Mouse (Mus musculus) left cerebral cortex, adult 18-20 months (tissue): ENCODE results near the gene Rnf31. TPM values are rescaled to one million over a fixed set of nuclear protein-coding genes. Genes with fewer than 3 reads are reported as not detected.

Source experiments
- DNase-seq, 2 experiments: peaks; one replicate each; pipeline ENCODE4 v3.0.0; 2021 to 2022; ENCODE audit warnings: low spot score in 2 of 2, mixed read lengths in 1 of 2
- long read RNA-seq, 2 experiments: library from polyadenylated mRNA; stranded (forward); transcript quantifications; one replicate each; pipeline ENCODE4 v2.0.0; 2021
- total RNA-seq, 2 experiments: library from RNA; stranded (reverse); gene quantifications; 2 replicates each; pipeline ENCODE4 v1.2.3; 2021

Rnf31 gene
- total RNA-seq: 10 to 100 TPM; 42.0 to 46.2 TPM
- long read RNA-seq, experiment 1, partial matches to known transcripts: 16 of 23 reads
- long read RNA-seq, experiment 1, other reads (novel, unspliced or antisense): 6 of 23 reads
- long read RNA-seq, experiment 2, partial matches to known transcripts: 4 of 8 reads
- long read RNA-seq, experiment 2, other reads (novel, unspliced or antisense): 3 of 8 reads

- peak; percentile 91 to 94 for DNase-seq
Measured at GRCm38 (mm10) chr14:55591331-55591891, at the start of gene Rnf31. Gene Rnf31, plus strand, starts transcription at chr14:55591708.

DNA sequence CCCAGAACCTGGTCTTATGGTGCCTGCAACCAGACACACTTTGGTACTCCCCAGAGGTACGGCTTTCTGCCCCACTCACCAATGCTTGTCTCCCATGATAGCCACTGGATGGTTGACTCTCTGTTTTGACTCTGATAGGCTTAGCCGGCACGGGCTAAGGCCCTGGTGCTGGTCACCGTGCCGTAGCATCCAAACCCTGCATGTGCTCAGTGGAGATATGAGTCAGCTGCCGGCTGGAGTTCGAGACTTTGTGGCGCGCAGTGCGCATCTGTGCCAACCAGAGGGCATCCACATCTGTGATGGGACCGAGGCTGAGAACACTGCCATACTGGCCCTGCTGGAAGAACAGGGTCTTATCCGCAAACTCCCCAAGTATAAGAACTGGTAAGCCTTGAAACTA, 49.2 kb upstream of the Rnf31 start:
- no peak for DNase-seq

DNA sequence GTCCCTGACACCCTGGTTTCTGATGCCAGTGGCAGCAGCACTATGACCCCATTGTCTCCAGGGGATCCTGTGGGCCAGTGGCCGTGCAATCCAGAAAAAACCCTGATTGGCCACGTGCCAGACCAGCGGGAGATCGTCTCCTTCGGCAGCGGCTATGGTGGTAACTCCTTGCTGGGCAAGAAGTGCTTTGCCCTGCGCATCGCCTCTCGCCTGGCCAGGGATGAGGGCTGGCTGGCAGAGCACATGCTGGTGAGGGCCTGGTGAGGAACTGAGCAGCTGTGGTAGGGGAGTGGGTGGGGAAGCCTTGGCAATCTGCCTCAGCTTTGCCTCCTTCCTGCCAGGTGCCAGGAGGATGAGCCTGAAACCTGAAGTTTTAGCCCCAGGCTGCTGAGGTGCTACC, 47.2 kb upstream of the Rnf31 start:
- no peak for DNase-seq

DNA sequence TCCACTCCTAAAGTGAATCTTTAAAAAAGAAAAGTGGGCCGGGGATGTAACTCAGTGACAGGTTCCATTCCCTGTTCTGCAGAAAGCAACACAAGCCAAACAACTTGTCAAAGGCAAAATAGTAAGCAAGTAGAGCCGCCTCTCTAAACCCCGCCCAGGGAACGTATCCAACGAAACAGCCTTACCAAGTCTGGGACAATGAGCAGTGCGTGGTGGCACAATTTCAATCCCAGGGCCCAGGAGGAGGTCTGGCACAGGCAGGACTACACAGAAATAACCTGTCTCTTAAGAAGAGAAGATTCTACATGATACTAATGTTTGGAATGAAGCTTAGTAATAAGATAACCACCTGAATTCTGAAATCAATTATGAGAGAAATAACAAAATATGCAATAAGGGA, 41.3 kb upstream of the Rnf31 start:
- DNase-seq: no peak

DNA sequence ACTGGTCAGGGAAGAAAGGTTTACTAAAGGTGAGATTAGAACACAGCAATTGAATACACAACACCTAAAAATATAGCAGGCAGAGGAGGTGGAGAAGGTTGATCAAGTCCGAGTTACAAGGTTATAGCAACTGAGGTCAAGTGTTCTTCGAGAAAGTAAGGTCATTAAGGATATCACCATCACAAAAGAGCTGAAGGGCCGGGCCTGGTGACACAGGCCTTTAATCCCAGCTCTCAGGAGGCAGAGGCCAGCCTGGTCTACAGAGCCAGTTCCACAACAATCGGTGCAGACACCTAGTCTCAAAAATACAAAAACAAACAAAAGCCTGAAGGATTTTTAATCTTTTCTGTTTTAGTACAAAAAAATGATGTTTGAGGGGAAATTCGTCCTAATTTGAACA, 40.2 kb upstream of the Rnf31 start:
- DNase-seq: no peak

- DNase-seq: no peak
Measured at GRCm38 (mm10) chr14:55551794-55552193, 39.7 kb upstream of the Rnf31 start.

DNA sequence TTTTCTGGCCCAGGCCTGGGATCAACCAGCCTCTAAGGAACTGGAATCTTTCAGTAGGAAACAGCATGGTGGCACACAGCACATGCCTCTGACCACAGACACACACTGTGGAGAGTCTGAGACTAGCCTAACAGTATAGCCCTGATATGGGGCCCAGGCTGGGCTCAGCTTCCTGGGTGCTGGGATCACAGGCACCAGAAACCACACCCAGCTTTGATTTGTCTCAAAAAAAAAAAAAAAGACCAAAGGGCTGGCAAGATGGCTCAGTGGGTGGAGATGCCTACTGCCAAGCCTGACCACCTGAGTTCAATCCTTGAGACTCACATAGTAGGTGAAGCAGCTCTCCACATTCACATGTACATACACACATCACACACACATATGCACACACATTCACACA, 36.9 kb upstream of the Rnf31 start:
- no peak for DNase-seq

GRCm38 (mm10) chr14:55555788-55556187, 35.7 kb upstream of the Rnf31 start:
- no peak for DNase-seq

DNA sequence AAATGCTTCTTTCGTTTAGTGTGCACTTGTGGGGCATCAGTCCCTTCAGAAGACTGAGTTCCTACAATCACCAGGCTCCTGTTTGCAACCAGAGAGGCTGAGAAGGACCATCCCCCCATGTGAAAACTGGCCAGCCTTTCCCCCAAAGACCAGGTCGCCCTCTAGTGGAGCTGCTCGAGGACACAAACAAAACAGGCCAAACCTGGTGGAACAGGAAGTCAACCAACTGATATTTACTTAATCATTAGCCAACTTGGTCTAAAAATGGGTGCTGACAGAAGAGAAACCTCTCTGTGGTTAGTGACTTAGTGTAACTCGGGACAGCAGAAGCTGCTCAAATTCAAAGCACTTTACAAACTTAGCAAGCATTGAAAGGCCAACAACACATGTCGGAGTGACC, 34.5 kb upstream of the Rnf31 start:
- peak; percentile 73 to 77 for DNase-seq

DNA sequence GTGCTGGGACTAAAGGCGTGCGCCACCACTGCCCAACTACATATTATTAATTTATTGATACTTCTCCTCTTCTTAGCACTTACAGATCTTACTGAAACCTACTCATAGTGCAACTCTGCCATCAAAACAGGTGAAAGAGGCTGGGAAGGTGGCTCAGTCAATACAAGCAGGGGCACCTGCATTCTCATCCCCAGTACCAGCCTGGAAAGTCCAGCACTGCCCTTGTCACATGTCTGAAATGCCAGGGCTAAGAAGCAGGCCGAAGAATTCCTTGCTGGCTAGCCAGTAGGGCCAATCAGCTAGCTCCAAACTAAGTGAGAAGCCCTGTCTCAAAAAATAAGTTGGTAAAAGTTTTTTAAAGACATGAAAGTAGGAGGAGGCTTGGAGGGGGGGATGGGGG, 33.9 kb upstream of the Rnf31 start:
- no peak for DNase-seq

DNA sequence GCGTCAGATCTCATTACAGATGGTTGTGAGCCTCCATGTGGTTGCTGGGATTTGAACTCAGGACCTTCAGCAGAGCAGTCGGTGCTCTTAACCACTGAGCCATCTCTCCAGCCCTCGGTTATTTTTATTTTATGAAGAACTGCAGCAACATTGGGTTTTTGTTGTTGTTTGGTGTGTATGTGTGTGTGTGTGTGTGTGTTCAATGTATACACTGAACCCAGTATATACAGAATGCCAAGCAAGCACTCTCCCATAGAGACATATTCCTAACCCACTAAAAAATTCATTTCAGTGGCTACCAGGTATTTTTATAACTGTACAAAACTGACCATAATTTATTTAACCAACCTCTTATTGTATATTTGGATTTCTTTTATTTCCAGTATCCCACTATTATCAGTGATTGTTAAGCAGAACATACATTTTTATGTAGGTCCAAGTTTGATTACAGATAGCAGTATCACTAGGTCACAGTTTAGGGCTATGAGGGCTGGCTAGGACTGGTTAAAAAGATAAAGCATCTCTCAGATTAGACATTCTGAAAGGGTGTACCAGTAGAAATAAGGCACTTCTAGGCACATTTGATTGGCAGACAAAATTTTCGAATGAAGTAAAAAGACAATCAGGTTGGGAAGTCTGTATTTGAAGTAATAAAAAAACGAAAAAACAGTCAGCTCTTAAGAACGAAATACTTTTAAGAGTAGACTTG, 32.6 kb upstream of the Rnf31 start:
- no peak for DNase-seq

DNA sequence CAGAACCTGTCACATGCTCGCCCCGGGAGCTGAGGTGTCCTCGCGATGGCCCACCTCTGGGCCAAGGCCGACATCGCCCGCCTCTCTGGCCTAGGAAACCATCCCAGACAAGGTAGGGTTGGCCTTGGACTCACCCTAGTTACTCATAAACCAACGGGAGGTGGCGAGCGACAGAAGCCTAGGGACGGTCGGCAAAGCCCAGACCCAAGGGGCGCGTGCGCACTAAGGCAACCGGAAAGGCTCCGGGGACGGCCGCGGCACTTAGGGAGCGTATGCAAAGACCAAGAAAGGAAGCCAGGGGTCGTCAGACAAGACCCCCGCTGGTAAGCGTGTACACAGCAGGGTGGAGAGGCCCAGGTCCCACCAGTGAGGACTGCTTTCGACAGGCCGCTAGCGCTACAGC, 31.7 kb upstream of the Rnf31 start, which contains the start of gene Dcaf11:
TSS of gene Dcaf11 (plus strand) at position 208 of the 403 bp plus-strand sequence.
- DNase-seq: peak; percentile 82 to 88

- peak; percentile 97 to 98 for DNase-seq
Measured at GRCm38 (mm10) chr14:55560202-55561073, 31.1 kb upstream of the Rnf31 start, which contains the start of gene A730061H03Rik. Gene A730061H03Rik, minus strand, starts transcription at chr14:55560406.

DNA sequence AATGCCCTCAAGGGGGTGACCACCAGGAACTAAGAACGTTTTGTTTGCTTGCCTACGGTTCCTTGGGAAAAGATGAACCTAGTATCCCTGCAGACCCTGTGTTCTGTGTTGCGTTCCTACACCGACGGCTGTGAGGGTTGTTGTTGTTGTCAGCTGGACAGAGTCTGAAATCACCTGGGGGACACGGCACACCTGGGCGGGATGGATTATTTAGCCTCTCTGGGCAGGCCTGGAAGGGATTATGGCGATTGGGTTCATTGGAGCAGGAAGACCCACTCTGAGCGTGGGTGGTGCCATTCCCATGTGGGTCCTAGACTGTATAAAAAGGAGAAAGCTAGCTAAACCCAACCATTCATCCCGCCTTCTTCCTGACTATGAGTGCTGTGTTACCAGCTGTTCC, 29.6 kb upstream of the Rnf31 start:
- no peak for DNase-seq

- no peak for DNase-seq
Measured at GRCm38 (mm10) chr14:55563249-55563648, 28.3 kb upstream of the Rnf31 start.

DNA sequence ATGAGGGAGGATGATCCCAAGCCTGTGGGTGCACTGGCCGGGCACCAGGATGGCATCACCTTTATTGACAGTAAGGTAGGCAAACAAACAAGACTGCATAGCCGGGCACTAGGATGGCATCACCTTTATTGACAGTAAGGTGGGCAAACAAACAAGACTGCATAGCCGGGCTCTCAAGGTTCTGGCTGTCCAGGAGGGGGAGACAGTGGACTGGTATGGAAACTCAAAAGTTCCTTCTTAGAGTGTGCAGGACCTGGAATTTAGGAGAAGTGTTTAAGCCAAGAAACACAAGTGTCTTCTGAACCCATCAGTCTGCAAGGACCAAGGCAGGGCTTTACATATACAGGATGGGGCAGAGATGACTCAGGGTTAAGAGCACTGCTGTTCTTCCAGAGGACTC, 25.8 kb upstream of the Rnf31 start:
- DNase-seq: no peak

- no peak for DNase-seq
Measured at GRCm38 (mm10) chr14:55567496-55567895, 24.0 kb upstream of the Rnf31 start.

DNA sequence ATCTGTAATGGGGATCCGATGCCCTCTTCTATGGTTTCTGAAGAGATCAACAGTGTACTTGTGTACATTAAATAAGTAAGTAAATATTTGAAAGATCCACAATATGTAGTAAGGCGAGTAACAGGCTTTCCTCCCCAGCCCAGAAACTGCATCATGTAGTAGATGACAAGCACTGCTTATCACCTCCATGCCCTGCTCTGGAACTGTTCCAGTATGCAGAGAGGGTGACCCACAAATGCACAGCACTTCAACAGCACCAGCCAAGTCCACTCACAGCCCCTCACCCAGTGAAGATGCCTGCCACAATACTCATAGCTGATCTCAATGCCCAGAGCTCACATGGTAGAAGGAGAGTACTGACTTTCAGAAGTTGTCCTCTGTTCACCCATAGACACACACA, 20.9 kb upstream of the Rnf31 start:
- no peak for DNase-seq

GRCm38 (mm10) chr14:55571760-55572159, 19.7 kb upstream of the Rnf31 start:
- no peak for DNase-seq

GRCm38 (mm10) chr14:55575302-55575701, 16.2 kb upstream of the Rnf31 start, which contains the start of gene Fitm1:
Gene Fitm1, plus strand, starts transcription at chr14:55575617.
- DNase-seq: no peak

DNA sequence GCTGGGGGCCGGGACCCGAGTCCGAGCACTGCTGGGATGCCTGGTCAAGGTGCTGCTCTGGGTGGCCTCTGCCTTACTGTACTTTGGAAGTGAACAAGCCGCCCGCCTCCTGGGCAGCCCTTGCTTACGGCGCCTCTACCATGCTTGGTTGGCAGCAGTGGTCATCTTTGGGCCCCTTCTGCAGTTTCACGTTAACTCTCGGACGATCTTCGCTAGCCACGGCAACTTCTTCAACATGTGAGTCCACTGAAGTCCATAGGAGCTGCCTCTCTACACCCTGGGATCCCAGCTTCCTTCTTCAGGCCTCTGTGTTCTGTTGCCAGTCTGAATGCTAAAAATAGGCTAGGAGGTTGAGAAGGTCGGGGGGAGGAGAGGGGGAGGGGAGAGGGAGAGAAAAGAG, 15.8 kb upstream of the Rnf31 start:
- DNase-seq: no peak

- DNase-seq: peak; percentile 32 to 39
Measured at GRCm38 (mm10) chr14:55576376-55576775, 15.1 kb upstream of the Rnf31 start.
